9 mouse cellular contexts compared by ENCODE assay signal in genomic region chr5:140616691-140617090, GRCm38 (mm10). TPM values are rescaled to one million over a fixed set of nuclear protein-coding genes. Genes with fewer than 3 reads are reported as not detected.
DNase-seq lines count a peak whose midpoint lies in the region; ATAC-seq and TF ChIP-seq lines count a peak whose summit lies in the region.
"Had no signal": no experiment of that assay in that cellular context is flagged by ENCODE, and none has a peak within 500 bp of the region (broad histone marks: within the 10 kb centered on the region; RNA-seq: fewer than 3 reads in every experiment).

No protein-coding gene starts in this region.

- H3K4me1 ChIP-seq in heart, embryonic 15.5 days (replicated peaks) = peaks cover 10% of the 10 kb centered on the region
- peaks cover 31% of the 10 kb centered on the region for H3K4me1 ChIP-seq in embryonic facial prominence, embryonic 13.5 days
- H3K4me1 ChIP-seq in lung, postnatal 0 days (ENCODE audit: insufficient read depth, low read depth, low read length) = peaks cover 14% of the 10 kb centered on the region; the same call in 1 of the 2 replicates
- H3K4me1 ChIP-seq in thymus, adult 2 months (replicated peaks; ENCODE audit: control insufficient read depth, insufficient read depth, low read length) = peaks cover 29% of the 10 kb centered on the region

- no peaks in the 10 kb centered on the region for H3K9me3 ChIP-seq in heart, embryonic 15.5 days (replicated peaks)
- no peaks in the 10 kb centered on the region for H3K9me3 ChIP-seq in embryonic facial prominence, embryonic 13.5 days
- H3K9me3 ChIP-seq in lung, postnatal 0 days (ENCODE audit: low read length) = no peaks in the 10 kb centered on the region

- no peak overlapping the region for H3K4me3 ChIP-seq in heart, embryonic 15.5 days
- no peak overlapping the region for H3K4me3 ChIP-seq in embryonic facial prominence, embryonic 13.5 days
- no peak overlapping the region for H3K4me3 ChIP-seq in lung, postnatal 0 days (ENCODE audit: low read depth, low read length)
- no peak overlapping the region for H3K4me3 ChIP-seq in thymus, adult 2 months (ENCODE audit: control insufficient read depth, insufficient read depth, low read length)

- TF ChIP-seq EP300 in lung, postnatal 0 days (IDR thresholded peaks at IDR 0.05) = no peak

- WGBS in heart, embryonic 15.5 days = 62% methylated on average over 9 of the region's 9 CpGs
- 65% methylated on average over 9 of the region's 9 CpGs for WGBS in embryonic facial prominence, embryonic 13.5 days
- WGBS in lung, postnatal 0 days = 49% methylated on average over 9 of the region's 9 CpGs
- WGBS in thymus, adult 2 months = 15% methylated on average over 9 of the region's 9 CpGs

- H3K9ac ChIP-seq in heart, embryonic 15.5 days = no peak overlapping the region
- peak overlapping the region; percentile 16; the same call in 1 of the 2 replicates for H3K9ac ChIP-seq in embryonic facial prominence, embryonic 13.5 days
- H3K9ac ChIP-seq in lung, postnatal 0 days (replicated peaks; ENCODE audit: low read depth) = no peak overlapping the region

- no peak for DNase-seq in heart, postnatal 10 days
- peak; percentile 67 for DNase-seq in lung, postnatal 0 days (ENCODE audit: low spot score)
- DNase-seq in thymus, adult 2 months = peak; percentile 41
- DNase-seq in right cerebral cortex, adult 18-20 months = no peak
- no peak for DNase-seq in urinary bladder, postnatal 36 days (ENCODE audit: low spot score in 2 of 2)

- intact Hi-C loops in heart, postnatal 10 days (cut with DNase I) = no loop called here

- H3K36me3 ChIP-seq in heart, embryonic 15.5 days = 0 out of 2 replicates have a peak, but pooled peaks cover 6% of the 10 kb centered on the region
- peaks cover 38% of the 10 kb centered on the region for H3K36me3 ChIP-seq in embryonic facial prominence, embryonic 13.5 days
- H3K36me3 ChIP-seq in lung, postnatal 0 days (ENCODE audit: insufficient read depth, low read length) = no peaks in the 10 kb centered on the region; the same call in none of the 2 replicates
- no peaks in the 10 kb centered on the region for H3K36me3 ChIP-seq in thymus, adult 2 months (ENCODE audit: control insufficient read depth, insufficient read depth, low read length)

- ATAC-seq in heart, embryonic 15.5 days (replicated peaks; ENCODE audit: insufficient number of reproducible peaks, insufficient read depth, low FRiP score, low read depth) = no peak
- ATAC-seq in CD4-positive, CD25-positive, alpha-beta regulatory T cell, adult 4 months = peak; percentile 68
- no peak for ATAC-seq in embryonic facial prominence, embryonic 13.5 days (ENCODE audit: insufficient number of reproducible peaks, insufficient read depth, low FRiP score, low TSS enrichment, low read depth)
- peak; percentile 27 for ATAC-seq in lung, postnatal 0 days

- TF ChIP-seq CTCF in lung, postnatal 0 days (IDR thresholded peaks at IDR 0.05) = no peak; the same call in 1 of the 2 replicates
- TF ChIP-seq CTCF in thymus, adult 2 months (IDR thresholded peaks at IDR 0.05; ENCODE audit: borderline replicate concordance, control insufficient read depth, extremely low read depth, insufficient read depth, low read length, poor library complexity) = no peak

- H3K27me3 ChIP-seq in heart, embryonic 15.5 days = peaks cover 9% of the 10 kb centered on the region; the same call in 1 of the 2 replicates
- H3K27me3 ChIP-seq in embryonic facial prominence, embryonic 13.5 days = peaks cover 17% of the 10 kb centered on the region
- no peaks in the 10 kb centered on the region for H3K27me3 ChIP-seq in lung, postnatal 0 days (replicated peaks; ENCODE audit: insufficient read depth, low read length)
- no peaks in the 10 kb centered on the region for H3K27me3 ChIP-seq in thymus, adult 2 months (ENCODE audit: control insufficient read depth, insufficient read depth, low read length)

- H3K4me2 ChIP-seq in heart, embryonic 15.5 days = no peak overlapping the region
- H3K4me2 ChIP-seq in embryonic facial prominence, embryonic 13.5 days = no peak overlapping the region
- H3K4me2 ChIP-seq in lung, postnatal 0 days (replicated peaks; ENCODE audit: low read depth, low read length) = no peak overlapping the region

- no peak for TF ChIP-seq POLR2A in thymus, adult 2 months (IDR thresholded peaks at IDR 0.05; ENCODE audit: control insufficient read depth, extremely low read depth, insufficient read depth, low read length, poor library complexity)

- peak overlapping the region; percentile 61 for H3K27ac ChIP-seq in heart, embryonic 15.5 days
- peak overlapping the region; percentile 16; the same call in 1 of the 2 replicates for H3K27ac ChIP-seq in embryonic facial prominence, embryonic 13.5 days
- peak overlapping the region; percentile 54; the same call in 1 of the 2 replicates for H3K27ac ChIP-seq in lung, postnatal 0 days (ENCODE audit: low read length)
- peak overlapping the region; percentile 47 for H3K27ac ChIP-seq in thymus, adult 2 months (ENCODE audit: control insufficient read depth, insufficient read depth, low read length)

RNA-seq across cellular contexts. Expression of gene Lfng, which starts 9.6 kb away (rescaled TPM):
- 5.0 and 7.9 TPM in 2 replicates for polyA plus RNA-seq in heart, embryonic 15.5 days (2015; fragmentation: Nextera tagmentation; extraction: Ambion mirVana)
- total RNA-seq in heart, postnatal 10 days (2021) = 10 to 100 TPM; 14.1 to 15.7 TPM
- polyA plus RNA-seq in CD4-positive, CD25-positive, alpha-beta regulatory T cell, adult 4 months (2017; shearing (Covaris generic)) = 10 to 100 TPM; 24.2 to 26.2 TPM
- polyA plus RNA-seq in embryonic facial prominence, embryonic 13.5 days (2015; fragmentation: Nextera tagmentation; extraction: Ambion mirVana) = 20.6 and 21.8 TPM in 2 replicates
- polyA plus RNA-seq in lung, postnatal 0 days (2015; fragmentation: Nextera tagmentation; extraction: Ambion mirVana) = 23.1 and 25.5 TPM in 2 replicates
- 141 and 171 TPM in 2 replicates for polyA plus RNA-seq in thymus, adult 2 months (2012; rRNA removed)

RNA-seq across cellular contexts. Expression of gene Ttyh3, which starts 32.1 kb away (rescaled TPM):
- polyA plus RNA-seq in heart, embryonic 15.5 days (2015; fragmentation: Nextera tagmentation; extraction: Ambion mirVana) = 20.3 and 28.9 TPM in 2 replicates
- 10 to 100 TPM; 58.4 to 61.4 TPM for total RNA-seq in heart, postnatal 10 days (2021)
- polyA plus RNA-seq in CD4-positive, CD25-positive, alpha-beta regulatory T cell, adult 4 months (2017; shearing (Covaris generic)) = 1 to 10 TPM; 4.9 to 6.7 TPM
- 45.0 and 47.6 TPM in 2 replicates for polyA plus RNA-seq in embryonic facial prominence, embryonic 13.5 days (2015; fragmentation: Nextera tagmentation; extraction: Ambion mirVana)
- 18.2 and 19.8 TPM in 2 replicates for polyA plus RNA-seq in lung, postnatal 0 days (2015; fragmentation: Nextera tagmentation; extraction: Ambion mirVana)
- polyA plus RNA-seq in thymus, adult 2 months (2012; rRNA removed) = 139 and 177 TPM in 2 replicates

RNA-seq across cellular contexts. Expression of gene Grifin, which starts 51.8 kb away (rescaled TPM):
- polyA plus RNA-seq in heart, embryonic 15.5 days (2015; fragmentation: Nextera tagmentation; extraction: Ambion mirVana) = 1.1 TPM in 1 of 2 replicates, not detected in the other
- total RNA-seq in heart, postnatal 10 days (2021) = not detected
- 1 to 10 TPM; 1.5 to 3.8 TPM for polyA plus RNA-seq in CD4-positive, CD25-positive, alpha-beta regulatory T cell, adult 4 months (2017; shearing (Covaris generic))
- not detected in 2 replicates for polyA plus RNA-seq in embryonic facial prominence, embryonic 13.5 days (2015; fragmentation: Nextera tagmentation; extraction: Ambion mirVana)
- polyA plus RNA-seq in lung, postnatal 0 days (2015; fragmentation: Nextera tagmentation; extraction: Ambion mirVana) = not detected in 2 replicates
- polyA plus RNA-seq in thymus, adult 2 months (2012; rRNA removed) = 2.7 TPM in 2 replicates
- total RNA-seq: layer of hippocampus, postnatal 10 days had no signal

Comparison
In these comparisons a context has a peak if more than half of its experiments do, and no peak if none do; other contexts are left out.
1. ATAC-seq: peak in CD4-positive, CD25-positive, alpha-beta regulatory T cell, adult 4 months (single experiment) and lung, postnatal 0 days (single experiment); none in heart, embryonic 15.5 days (single experiment) and embryonic facial prominence, embryonic 13.5 days (single experiment).
2. DNase-seq: peak in lung, postnatal 0 days (single experiment) and thymus, adult 2 months (single experiment); none in heart, postnatal 10 days (0 of 2), right cerebral cortex, adult 18-20 months (single experiment) and urinary bladder, postnatal 36 days (0 of 2).
3. Peak in every context shown above with its lines, with median percentiles within 50 percentile points of each other: H3K27ac ChIP-seq.